Mouse (Mus musculus) bone marrow, adult 2 months (tissue): ENCODE measurements around the gene Polm.

Source experiments
- CTCF ChIP-seq: fragments of 200-500 bp; IDR thresholded peaks from 2 replicates; pipeline ENCODE4 v1.5.1; 2011; ENCODE audit warnings: low read length, control low read depth; ENCODE audit not compliant: control insufficient read depth, insufficient read depth
- POLR2A ChIP-seq: fragments of 200-500 bp; IDR thresholded peaks from 2 replicates; pipeline ENCODE4 v1.6.1; 2011; ENCODE audit warnings: low read depth, mild to moderate bottlenecking, control low read depth, low read length, borderline replicate concordance; ENCODE audit not compliant: control insufficient read depth

GRCm38 (mm10) chr11:5796939-5797338, 40.9 kb downstream of the Polm start:
- TF ChIP-seq CTCF (no peak), POLR2A (no peak)
